Mouse (Mus musculus) kidney, postnatal 4 days (tissue): ENCODE results near the gene Rpusd4.

Experiments
- DNase-seq, 2 experiments: peaks; one replicate each; pipeline ENCODE4 v3.0.0; 2021; ENCODE audit warnings: mixed read lengths in 2 of 2

The Rpusd4 gene

DNA sequence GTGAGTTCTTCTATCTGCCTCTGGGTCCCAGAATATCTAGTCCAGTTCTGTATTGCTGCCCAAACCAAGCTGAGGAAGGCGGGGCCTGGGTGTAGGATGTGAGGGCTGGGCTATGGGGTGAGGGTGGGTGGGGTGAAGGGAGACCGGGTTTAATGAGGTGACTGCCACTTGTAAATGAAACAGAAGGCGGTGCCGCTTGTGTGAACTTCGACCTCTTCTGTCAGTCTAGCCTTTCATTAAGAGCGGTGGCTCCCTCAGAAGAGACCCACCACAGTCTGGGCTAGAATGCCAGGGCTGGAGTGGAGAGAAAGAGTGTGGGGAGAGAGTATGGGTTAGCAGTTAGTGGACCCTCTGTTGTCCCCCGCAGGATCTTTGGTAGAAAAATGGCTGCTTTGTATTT lies 22.3 kb downstream of the Rpusd4 start:
- peak in 1 of 2 experiments; percentile 18 for DNase-seq

DNA sequence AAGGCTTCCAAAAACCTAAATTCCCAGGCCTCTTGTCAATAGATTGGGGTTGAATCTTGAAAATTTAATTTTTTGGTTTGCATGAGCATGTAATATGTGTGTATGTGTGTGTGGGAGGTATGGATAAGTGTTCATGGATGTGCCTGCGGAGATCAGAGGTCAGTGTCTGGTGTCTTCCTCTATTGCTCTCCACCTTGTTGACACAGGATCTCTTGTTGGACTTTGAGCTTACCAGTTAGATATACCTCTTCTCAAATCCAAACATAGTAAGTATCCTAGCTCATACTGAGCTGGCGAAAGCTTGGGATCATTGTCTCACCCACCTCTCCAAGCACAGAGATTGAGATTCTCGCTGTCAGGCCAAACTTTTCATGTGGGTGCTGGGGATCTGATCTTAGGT lies 22.8 kb downstream of the Rpusd4 start:
- DNase-seq: no peak

DNA sequence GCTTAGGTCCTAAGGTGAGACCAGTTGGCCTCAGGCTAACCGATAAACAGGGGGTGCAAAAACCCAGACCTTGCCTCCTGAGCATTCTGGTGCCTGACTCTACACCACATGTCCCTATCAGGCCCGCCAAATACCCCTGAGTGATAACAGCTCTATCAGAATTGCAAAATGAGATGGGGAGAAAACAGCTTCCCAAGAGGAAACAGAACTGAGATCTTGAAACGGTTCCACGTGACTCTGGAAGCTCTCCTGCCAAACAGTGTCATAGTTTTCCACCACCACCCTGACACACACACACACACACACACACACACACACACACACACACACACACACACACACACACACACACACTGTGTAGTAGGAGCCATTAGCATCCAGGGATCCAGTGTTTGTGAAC lies 23.3 kb downstream of the Rpusd4 start:
- no peak for DNase-seq

DNA sequence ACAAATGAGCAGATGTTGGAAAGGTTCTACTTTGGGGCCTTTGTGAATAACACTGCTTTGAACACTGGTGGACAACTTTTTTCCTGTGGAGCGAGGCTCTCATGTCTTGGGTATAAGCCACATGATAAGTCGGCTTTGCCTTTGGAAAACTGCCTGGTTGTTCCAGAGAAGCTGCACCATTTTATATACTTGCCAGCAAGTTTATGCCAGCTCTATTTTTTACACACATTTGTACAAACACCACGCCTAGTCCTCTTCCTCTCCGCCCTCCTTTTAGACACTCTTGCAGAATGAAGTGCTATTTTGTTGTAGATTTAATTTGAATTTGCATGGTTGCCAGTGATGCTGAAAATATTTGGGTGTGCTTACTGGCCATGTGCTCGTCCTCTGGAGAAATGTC lies 25.8 kb downstream of the Rpusd4 start:
- no peak for DNase-seq

DNA sequence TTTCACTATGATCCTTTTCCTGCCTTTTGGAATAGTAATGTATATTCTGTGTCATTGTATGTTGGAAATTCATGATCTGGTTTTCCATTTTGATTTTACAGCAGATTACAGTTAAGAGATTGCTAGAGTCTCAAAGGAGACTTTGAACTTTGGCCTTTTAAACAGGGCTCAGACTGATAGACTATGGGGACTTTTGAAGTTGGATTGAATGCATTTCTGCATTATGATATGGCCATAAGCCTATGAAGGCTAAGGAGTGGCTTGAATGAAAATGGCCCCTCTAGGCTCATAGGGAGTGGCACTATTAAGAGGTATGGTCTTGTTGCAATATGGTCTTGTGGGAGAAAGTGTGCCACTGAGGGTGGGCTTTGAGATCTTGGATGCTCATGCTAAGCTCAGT lies 30.1 kb downstream of the Rpusd4 start:
- DNase-seq: no peak

DNA sequence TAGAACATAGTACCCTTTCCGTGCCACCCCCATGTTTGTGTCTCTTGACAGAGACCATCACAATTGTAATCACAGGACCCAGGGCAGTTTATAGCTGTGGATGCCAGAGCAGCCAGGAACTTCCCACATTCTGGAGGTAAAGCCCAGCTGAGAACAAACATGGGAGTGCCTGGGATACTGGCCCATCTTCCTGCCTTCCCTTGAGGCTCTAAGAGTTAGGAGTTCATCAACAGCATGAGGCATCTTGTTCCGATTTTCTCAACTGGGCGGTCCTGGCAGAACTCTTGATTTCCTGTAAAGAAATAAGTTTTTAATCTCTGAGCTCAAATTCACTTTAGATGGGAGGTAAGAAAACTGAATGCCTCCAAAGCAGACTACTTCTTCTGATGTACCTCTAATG lies 34.5 kb downstream of the Rpusd4 start:
- no peak for DNase-seq

DNA sequence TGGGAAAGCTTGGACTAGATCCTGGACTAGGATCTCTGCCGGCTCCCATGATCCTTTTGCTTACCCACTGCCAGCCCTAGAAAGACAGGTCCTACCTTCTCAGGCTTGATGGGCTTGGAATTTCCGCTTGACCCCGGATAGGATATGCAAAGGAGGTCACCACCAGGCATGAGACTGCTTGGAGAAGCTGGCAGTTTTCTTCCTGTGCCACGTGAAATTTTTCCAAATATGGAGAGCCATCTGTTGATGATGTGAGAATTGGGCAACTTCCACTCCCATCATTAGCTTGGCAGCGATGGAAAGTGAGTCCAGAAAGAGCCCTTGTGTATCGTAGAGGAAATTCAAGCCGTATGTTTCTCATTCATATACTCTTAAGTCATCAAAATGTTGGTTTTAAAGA lies 39.8 kb downstream of the Rpusd4 start:
- DNase-seq: no peak

DNA sequence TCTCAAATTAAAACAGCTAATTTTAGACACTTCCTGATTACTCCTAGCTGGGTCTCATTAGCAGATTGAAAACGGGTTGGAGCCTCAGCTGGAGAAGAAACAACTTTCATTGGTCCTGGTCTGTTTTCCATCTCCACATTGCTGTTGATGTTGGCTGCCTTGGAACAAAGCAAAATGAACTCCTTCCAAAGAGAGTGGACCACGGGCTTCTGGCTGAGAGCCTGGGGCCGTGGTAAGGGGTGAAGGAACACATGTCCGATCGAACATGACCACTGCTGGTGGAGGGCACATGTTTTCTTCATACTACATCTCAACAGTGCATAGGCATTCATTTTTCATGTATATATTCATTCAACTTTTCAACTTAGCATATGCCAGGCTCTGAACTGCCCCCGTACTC lies 42.7 kb downstream of the Rpusd4 start:
- DNase-seq: peak in 1 of 2 experiments; percentile 31

DNA sequence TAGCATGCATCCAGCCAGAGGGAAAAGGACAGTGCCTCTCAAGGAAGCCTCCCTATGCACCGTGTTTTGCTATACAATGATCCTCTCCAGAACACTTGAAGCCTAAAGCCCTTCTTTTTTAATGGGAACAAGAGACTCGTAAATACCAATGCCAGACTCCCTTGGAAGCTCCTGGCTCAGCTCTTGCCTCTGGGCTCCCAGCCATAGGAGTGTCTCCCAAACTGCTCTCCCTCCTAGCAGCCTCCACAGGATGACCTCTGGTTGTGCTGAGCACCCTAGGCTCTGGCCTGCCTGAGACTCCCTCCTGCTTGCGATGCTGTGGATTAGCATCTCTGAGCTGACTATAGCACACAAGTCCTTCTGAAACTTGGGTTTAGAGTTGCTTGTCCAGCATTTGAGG lies 44.9 kb downstream of the Rpusd4 start:
- peak; percentile 63 to 66 for DNase-seq

DNA sequence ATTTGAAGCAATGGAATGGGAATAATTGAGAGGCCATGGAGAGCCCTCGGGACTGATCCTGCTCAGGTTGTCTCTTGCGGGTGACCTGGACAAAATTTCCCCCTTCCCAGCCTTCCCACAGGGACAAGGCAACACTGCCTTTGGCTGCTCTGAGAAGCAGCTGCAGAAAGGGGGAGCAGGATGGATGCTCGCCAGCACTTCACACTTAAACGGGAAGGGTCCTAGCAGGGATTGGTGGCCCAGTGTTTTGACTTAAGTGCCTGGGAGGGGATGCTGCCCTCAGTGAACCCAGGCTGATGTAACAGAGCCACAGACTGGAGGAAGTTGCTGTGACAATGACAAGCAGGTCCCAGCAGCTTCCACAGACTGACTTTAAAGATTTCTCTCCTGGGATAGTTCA lies 45.9 kb downstream of the Rpusd4 start:
- no peak for DNase-seq

DNA sequence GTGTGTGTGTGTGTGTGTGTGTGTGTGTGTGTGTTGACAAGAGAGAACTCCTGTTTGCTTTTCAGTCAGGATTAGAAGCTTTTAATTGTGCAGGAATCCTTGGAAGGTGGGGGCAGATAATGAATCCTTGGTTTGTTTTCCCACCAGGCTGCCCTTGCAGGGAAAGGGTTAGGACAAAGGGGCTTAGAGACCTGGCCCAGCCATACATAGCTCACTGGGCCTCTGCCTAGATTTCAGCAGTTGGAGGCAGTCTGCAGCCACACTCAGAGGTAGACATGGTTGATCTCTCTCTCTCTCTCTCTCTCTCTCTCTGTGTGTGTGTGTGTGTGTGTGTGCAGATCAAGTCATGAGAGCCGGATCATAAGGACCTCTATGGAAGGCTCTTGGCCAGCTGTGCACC lies 46.6 kb downstream of the Rpusd4 start:
- no peak for DNase-seq

DNA sequence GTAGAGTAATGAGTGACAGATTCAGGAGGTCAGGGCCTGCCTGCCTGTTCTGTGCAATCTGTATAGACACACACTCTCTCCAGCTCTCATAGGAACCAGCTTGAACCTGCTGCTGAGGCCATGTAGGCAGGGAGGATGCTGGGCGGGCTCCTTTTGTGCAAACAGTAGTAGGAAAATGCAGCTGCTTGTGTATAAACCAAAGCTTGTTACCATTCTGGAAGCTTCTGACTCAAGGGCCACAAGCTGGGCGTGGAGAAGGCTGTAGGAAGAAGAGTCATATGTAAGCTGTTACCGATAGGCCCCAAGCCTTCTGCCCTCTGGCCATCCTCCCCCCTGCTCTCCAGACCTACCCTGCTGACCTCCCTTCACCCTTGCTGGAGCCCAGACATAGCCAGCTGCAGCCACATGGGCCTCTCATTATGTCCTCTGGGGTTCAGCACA lies 49.1 kb downstream of the Rpusd4 start:
- DNase-seq: peak; percentile 31 to 53

DNA sequence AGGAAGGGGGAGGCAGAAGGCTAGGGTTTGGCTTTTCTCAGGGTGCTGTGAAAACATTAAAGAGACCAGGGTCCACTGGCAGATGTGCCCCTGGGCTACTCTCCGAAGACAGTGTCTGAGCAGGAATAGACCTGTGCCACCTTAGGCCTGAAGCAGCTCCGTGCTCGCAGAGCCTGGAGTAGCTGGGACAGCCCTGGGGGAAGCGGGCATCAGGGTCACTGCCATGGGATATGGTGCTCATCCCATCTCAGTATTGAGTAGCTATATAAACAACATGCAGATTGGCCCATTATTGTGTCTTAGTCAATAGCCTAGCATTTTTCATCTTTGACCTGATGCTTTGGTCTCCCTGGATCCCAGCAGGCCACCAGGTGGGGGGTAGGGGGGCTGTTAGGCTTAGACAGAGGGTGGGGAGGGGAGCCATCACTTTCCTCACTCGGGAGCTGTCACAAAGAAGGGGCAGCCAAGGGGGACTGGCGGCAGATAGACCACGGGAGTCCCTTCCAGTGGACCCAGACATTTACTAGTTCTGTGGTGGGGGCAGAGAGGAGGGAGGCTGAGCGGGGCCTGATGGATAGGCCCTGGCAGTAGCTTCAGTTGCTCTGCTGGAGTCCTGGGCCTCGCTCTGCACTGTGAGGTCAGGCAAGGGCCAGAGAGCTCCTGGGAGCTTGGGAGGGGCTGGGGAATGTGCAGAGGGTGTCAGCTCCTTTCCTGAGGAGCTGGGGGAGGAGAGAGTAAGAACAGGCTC lies 49.7 kb downstream of the Rpusd4 start:
- DNase-seq: peak in 1 of 2 experiments; percentile 36

DNA sequence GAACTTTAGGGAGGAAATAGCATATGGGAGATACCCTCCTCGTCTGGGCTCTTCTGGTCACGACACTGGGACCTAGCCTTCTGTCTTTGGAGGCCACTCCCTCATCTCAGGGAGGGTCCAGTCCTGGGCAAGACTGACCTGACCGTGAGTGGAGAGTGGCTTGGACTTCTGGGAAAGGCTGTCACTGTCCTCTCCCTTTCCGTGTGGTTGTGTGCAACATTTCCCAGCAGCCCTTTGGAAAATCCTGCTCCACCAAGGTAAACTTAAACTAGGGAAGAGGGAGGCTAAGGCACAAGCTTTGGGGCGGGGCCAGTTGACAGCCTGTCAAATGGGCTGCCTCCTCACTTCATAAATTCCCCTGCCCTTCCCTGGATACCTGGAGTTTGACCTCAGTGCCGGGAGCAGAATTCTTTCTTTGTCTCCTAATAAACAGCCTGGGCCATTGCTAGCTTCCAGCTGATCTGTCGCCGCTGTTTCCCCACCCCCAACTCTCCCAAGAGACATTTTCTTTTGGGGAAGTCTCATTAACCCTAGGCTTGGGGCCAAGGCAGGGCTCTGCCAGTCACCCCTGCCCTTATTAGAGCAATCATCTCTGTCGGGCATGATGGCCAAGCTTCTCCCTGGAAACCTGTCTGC lies 51.0 kb downstream of the Rpusd4 start:
- DNase-seq: peak; percentile 55 to 75

DNA sequence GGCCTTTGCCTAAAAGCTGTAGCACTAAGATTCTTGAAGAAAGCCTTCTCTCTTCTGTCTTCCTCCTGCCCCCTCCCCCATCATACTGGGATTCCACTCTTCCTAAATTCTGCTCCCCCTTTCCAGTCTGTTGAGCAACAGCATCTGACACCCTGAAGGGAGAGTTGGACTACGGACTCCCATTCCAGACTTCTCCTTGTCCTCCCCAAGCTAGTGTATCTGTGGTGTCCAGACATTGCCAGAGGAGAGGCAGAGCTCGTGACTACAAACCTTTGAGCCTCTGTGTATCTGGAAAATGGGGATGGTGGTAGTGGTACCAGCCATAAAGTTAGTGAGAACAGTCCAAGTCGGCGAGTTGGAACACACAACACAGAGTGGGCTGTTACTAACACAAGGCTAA lies 52.6 kb downstream of the Rpusd4 start:
- DNase-seq: no peak

DNA sequence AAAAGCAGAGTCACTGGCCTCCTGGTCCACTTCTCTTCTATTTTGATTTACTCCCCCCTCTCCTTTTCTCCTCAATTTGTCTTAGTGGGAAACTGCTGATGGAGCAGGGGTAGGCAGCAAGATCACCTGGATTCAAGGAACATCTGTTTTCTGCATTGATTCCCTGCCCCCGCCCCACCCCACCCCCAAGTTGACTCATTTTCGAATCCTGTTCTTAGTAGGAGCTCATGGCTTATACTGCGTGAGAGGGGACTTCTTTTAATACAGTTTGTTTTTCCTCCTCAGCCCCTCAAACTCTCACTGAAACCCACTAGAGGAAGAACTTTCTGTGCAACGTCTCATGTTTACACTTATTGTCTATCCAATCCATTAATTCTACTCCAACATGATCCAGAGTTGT lies 56.3 kb downstream of the Rpusd4 start:
- no peak for DNase-seq

DNA sequence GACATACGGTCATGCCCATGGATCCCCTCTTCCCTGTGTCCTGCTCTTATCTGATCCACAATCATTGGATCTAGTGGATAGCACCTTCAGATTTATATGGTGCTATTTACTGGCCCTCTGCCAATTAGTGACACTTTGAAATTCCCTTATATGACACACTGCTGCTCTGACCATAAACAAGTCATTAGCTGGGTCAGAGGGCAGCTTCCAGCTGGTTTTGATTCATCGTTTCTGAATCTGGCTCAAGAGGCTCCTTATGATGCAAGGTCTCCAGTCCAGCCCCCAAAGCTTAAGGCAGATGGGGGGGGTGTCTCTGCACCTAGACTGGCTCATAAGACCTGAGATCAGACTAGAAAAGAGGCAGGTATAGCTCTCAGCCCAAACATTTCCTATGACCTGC lies 56.9 kb downstream of the Rpusd4 start:
- peak; percentile 66 to 71 for DNase-seq

DNA sequence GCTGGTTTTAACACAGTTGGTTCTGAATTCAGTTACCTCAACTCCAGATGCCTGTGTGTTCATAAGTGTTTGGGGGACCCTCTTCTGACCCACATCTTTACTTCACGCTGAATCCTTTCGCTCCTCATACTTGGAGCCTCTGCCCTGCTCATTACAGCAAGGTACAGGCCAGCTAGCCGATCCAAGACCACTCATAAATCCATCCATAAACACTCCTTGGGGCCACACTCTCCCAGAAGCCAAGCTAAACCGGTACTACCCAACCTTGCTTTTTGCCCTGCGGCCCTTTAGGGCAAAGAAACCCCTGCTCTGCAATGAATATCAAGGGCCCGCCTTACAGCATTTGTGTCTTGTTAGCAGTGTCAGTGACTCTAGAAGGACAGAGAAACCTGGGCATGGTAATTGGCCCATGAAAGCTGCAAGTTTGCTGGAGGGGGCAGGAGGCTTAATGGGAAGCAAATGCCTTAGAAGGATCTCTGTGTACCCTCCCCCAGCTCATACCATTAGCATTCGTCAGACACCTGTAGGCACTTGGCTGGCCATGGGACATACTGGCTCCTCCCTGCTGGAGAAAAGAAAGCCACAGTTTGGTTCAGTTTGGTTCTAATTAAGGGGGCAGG lies 59.1 kb downstream of the Rpusd4 start:
- DNase-seq: peak; percentile 16 to 40
